Mouse (Mus musculus): ENCODE results near the gene Igfl3. TPM values are rescaled to one million over a fixed set of nuclear protein-coding genes. Genes with fewer than 3 reads are reported as not detected.

Gene Igfl3
- not detected for total RNA-seq (2021)
- long read RNA-seq, experiment 1 = 0 reads
- long read RNA-seq, experiment 2 = 0 reads

DNA sequence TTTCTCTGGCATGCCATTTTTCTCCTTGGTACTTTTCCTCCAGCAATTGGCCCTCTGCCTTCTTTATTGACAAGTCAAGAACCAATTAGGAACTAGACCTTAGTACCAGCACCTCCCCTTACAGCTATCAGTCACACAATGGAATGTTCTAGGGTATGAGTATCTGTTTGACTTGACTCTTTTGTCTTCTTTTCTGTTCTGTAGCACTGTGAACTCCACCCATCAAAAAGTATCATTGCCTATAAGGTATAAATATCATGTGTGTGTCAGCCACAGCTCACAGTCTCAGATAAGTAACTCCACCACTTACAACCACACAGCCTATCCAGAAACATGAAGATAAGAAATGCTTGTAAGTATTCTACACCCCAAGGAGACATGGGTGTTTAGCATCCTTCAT lies at the start of gene Igfl3:
Gene Igfl3 (plus strand): TSS at position 301 of the 400 bp plus-strand sequence.
- DNase-seq (ENCODE audit: low spot score in 2 of 2) = no peak

DNA sequence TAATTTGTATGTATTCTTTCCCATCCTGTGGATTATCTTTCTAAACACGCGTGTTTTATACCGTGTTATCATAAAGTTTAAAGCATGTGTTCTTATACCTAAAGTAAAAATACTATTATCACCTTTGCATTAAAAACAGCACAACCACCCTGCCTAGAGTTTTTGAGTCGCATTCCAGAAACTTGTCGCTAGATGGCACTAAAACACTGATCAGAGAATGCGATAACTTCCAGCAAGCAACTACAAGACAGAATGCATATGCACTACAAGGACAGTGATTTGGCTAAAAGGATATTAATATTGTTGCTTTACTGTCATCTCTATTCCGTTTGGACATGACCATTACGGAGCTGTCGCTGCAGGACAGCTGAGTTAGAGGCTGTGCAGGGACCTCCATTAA lies 34.6 kb downstream of the Igfl3 start:
- DNase-seq (ENCODE audit: low spot score in 2 of 2) = no peak

GRCm38 (mm10) chr7:18214699-18215098 lies 38.4 kb downstream of the Igfl3 start:
- no peak for DNase-seq (ENCODE audit: low spot score in 2 of 2)

Other genes with a start within 250 kb of the Igfl3 start
- not detected for gene Ceacam11, start 204.4 kb upstream of the Igfl3 start, total RNA-seq (2021)
- not detected for gene Ceacam13, start 166.6 kb upstream of the Igfl3 start, total RNA-seq (2021)
- not detected for gene Ceacam12, start 110.6 kb upstream of the Igfl3 start, total RNA-seq (2021)
- not detected for gene Mill1, start 68.9 kb downstream of the Igfl3 start, total RNA-seq (2021)
- not detected for gene Psg18, start 178.5 kb downstream of the Igfl3 start, total RNA-seq (2021)